Mouse (Mus musculus): ENCODE data around the gene Vmn2r88. TPM values are rescaled to one million over a fixed set of nuclear protein-coding genes. Genes with fewer than 3 reads are reported as not detected.
"Not testable (repeated sequence)": the region's sequence is repeated elsewhere in the genome, so short reads cannot be mapped to it uniquely, and the experiment has no call there.

Vmn2r88 gene
- polyA plus RNA-seq, 1 experiment from 2014 or later: not detected

GRCm38 (mm10) chr14:51434546-51434945, 23.9 kb downstream of the Vmn2r88 start:
- H3K4me3 ChIP-seq (ENCODE audit: low read depth, low read length): no peak overlapping the region
- no peak overlapping the region for H3K27ac ChIP-seq (ENCODE audit: low read depth, low read length)
- DNase-seq (ENCODE audit: low spot score) (no peak), ATAC-seq (ENCODE audit: insufficient read depth, low FRiP score, low TSS enrichment) (0 out of 2 replicates have a peak, but pooled peaks have one; percentile 16)
- no peak overlapping the region for H3K4me2 ChIP-seq (ENCODE audit: low read depth)
- H3K9ac ChIP-seq (ENCODE audit: low read length): no peak overlapping the region
- H3K4me1 ChIP-seq (ENCODE audit: control insufficient read depth, insufficient read depth, low read length): no peaks in the 10 kb centered on the region
- 0 out of 2 replicates have a peak, but pooled peaks cover 5% of the 10 kb centered on the region for H3K9me3 ChIP-seq (ENCODE audit: control insufficient read depth, low read length)
- no peaks in the 10 kb centered on the region for H3K36me3 ChIP-seq (ENCODE audit: control insufficient read depth, insufficient read depth, low read length)
- H3K27me3 ChIP-seq (ENCODE audit: control insufficient read depth, insufficient read depth, low read length): no peaks in the 10 kb centered on the region
- WGBS: 90% methylated on average over 15 of the region's 16 CpGs

- Histone ChIP-seq H3K4me2 (ENCODE audit: low read depth) (no peak overlapping the region), H3K4me3 (ENCODE audit: low read depth, low read length) (no peak overlapping the region), H3K36me3 (ENCODE audit: control insufficient read depth, insufficient read depth, low read length) (no peaks in the 10 kb centered on the region), H3K9ac (ENCODE audit: low read length) (no peak overlapping the region), H3K9me3 (ENCODE audit: control insufficient read depth, low read length) (0 out of 2 replicates have a peak, but pooled peaks cover 5% of the 10 kb centered on the region), H3K27ac (ENCODE audit: low read depth, low read length) (no peak overlapping the region), H3K4me1 (ENCODE audit: control insufficient read depth, insufficient read depth, low read length) (no peaks in the 10 kb centered on the region), H3K27me3 (ENCODE audit: control insufficient read depth, insufficient read depth, low read length) (no peaks in the 10 kb centered on the region)
- no peak for DNase-seq (ENCODE audit: low spot score)
- ATAC-seq (ENCODE audit: insufficient read depth, low FRiP score, low TSS enrichment): no peak
- 95% methylated on average over 26 of the region's 26 CpGs for WGBS
Observed at GRCm38 (mm10) chr14:51435020-51435419, 24.4 kb downstream of the Vmn2r88 start.

- Histone ChIP-seq H3K4me1 (ENCODE audit: control insufficient read depth, insufficient read depth, low read length) (no peaks in the 10 kb centered on the region), H3K4me2 (ENCODE audit: low read depth) (no peak overlapping the region), H3K9me3 (ENCODE audit: control insufficient read depth, low read length) (0 out of 2 replicates have a peak, but pooled peaks cover 5% of the 10 kb centered on the region), H3K36me3 (ENCODE audit: control insufficient read depth, insufficient read depth, low read length) (no peaks in the 10 kb centered on the region), H3K27me3 (ENCODE audit: control insufficient read depth, insufficient read depth, low read length) (no peaks in the 10 kb centered on the region), H3K4me3 (ENCODE audit: low read depth, low read length) (no peak overlapping the region), H3K27ac (ENCODE audit: low read depth, low read length) (no peak overlapping the region), H3K9ac (ENCODE audit: low read length) (no peak overlapping the region)
- no peak for DNase-seq (ENCODE audit: low spot score)
- WGBS: 81% methylated on average over 4 of the region's 4 CpGs
- no peak for ATAC-seq (ENCODE audit: insufficient read depth, low FRiP score, low TSS enrichment)
Observed at GRCm38 (mm10) chr14:51438955-51439354, 28.3 kb downstream of the Vmn2r88 start.

GRCm38 (mm10) chr14:51451557-51451956, 40.9 kb downstream of the Vmn2r88 start, which contains the start of gene Vmn2r89:
Vmn2r89 (plus strand) TSS chr14:51451857.
- ATAC-seq (ENCODE audit: insufficient read depth, low FRiP score, low TSS enrichment): not testable (repeated sequence)

More at GRCm38 (mm10) chr14:51451557-51451956, 40.9 kb downstream of the Vmn2r88 start, which contains the start of gene Vmn2r89:
- H3K27ac ChIP-seq (ENCODE audit: low read depth, low read length); H3K36me3 ChIP-seq (ENCODE audit: control insufficient read depth, insufficient read depth, low read length); H3K4me3 ChIP-seq (ENCODE audit: low read depth, low read length); H3K4me2 ChIP-seq (ENCODE audit: low read depth); H3K9ac ChIP-seq (ENCODE audit: low read length); H3K9me3 ChIP-seq (ENCODE audit: control insufficient read depth, low read length); DNase-seq (ENCODE audit: low spot score); H3K27me3 ChIP-seq (ENCODE audit: control insufficient read depth, insufficient read depth, low read length); H3K4me1 ChIP-seq (ENCODE audit: control insufficient read depth, insufficient read depth, low read length): not testable (repeated sequence)
- WGBS: 76% methylated on average over 2 of the region's 2 CpGs

Other genes with a start within 250 kb of the Vmn2r88 start
- not detected in 2 replicates for gene Rnase2b, start 248.6 kb upstream of the Vmn2r88 start, polyA plus RNA-seq (2014; fragmentation: Nextera tagmentation; extraction: Ambion mirVana)
- not detected in 2 replicates for gene Ang2, start 211.7 kb upstream of the Vmn2r88 start, polyA plus RNA-seq (2014; fragmentation: Nextera tagmentation; extraction: Ambion mirVana)
- gene Ear14, start 207.4 kb upstream of the Vmn2r88 start, polyA plus RNA-seq (2014; fragmentation: Nextera tagmentation; extraction: Ambion mirVana): not detected in 2 replicates
- not detected in 2 replicates for gene Rnase2a, start 154.7 kb upstream of the Vmn2r88 start, polyA plus RNA-seq (2014; fragmentation: Nextera tagmentation; extraction: Ambion mirVana)
- gene Gm7247, start 49.1 kb upstream of the Vmn2r88 start, polyA plus RNA-seq (2014; fragmentation: Nextera tagmentation; extraction: Ambion mirVana): not detected in 2 replicates
- gene Vmn2r89, start 41.0 kb downstream of the Vmn2r88 start, polyA plus RNA-seq (2014; fragmentation: Nextera tagmentation; extraction: Ambion mirVana): not detected in 2 replicates
- gene Gm5622, start 142.0 kb downstream of the Vmn2r88 start, polyA plus RNA-seq (2014; fragmentation: Nextera tagmentation; extraction: Ambion mirVana): not detected in 2 replicates
- gene Gm17175, start 163.2 kb downstream of the Vmn2r88 start, polyA plus RNA-seq (2014; fragmentation: Nextera tagmentation; extraction: Ambion mirVana): not detected in 2 replicates
- not detected in 2 replicates for gene Gm17174, start 181.3 kb downstream of the Vmn2r88 start, polyA plus RNA-seq (2014; fragmentation: Nextera tagmentation; extraction: Ambion mirVana)
- gene Gm17078, start 200.5 kb downstream of the Vmn2r88 start, polyA plus RNA-seq (2014; fragmentation: Nextera tagmentation; extraction: Ambion mirVana): not detected in 2 replicates
- gene Gm4181, start 224.8 kb downstream of the Vmn2r88 start, polyA plus RNA-seq (2014; fragmentation: Nextera tagmentation; extraction: Ambion mirVana): not detected in 2 replicates

All from neural tube, embryonic 11.5 days (tissue).